Mouse (Mus musculus): ENCODE measurements at regions not wholly inside any gene's neighbourhood (a gene's known extent, or its start where the extent isn't known, plus 50 kb on each side); places are given as distances from the start of the nearest gene placed in this dataset.
"Not testable (repeated sequence)": the region's sequence is repeated elsewhere in the genome, so short reads cannot be mapped to it uniquely, and the experiment has no call there.

- DNase-seq (ENCODE audit: low read depth, low spot score): no peak
Observed at GRCm38 (mm10) chr16:69937514-69938194, 74.1 kb upstream of the Speer2 start.

- peak; percentile 42 for DNase-seq (ENCODE audit: low read depth, low spot score)
Observed at GRCm38 (mm10) chr16:69943635-69944034, 80.1 kb upstream of the Speer2 start.

- DNase-seq (ENCODE audit: low read depth, low spot score): no peak
Observed at GRCm38 (mm10) chr16:69948783-69949182, 85.2 kb upstream of the Speer2 start.

- no peak for DNase-seq (ENCODE audit: low read depth, low spot score)
Observed at GRCm38 (mm10) chr16:69949339-69949738, 85.8 kb upstream of the Speer2 start.

GRCm38 (mm10) chr16:69951581-69951980 lies 88.0 kb upstream of the Speer2 start:
- peak; percentile 70 for DNase-seq (ENCODE audit: low read depth, low spot score)

- not testable (repeated sequence) for DNase-seq (ENCODE audit: low read depth, low spot score)
Observed at GRCm38 (mm10) chr16:69966561-69966960, 103.0 kb upstream of the Speer2 start.

- no peak for DNase-seq (ENCODE audit: low read depth, low spot score)
Observed at GRCm38 (mm10) chr16:69979813-69980527, 116.4 kb upstream of the Speer2 start.

GRCm38 (mm10) chr16:69984320-69984719 lies 120.8 kb upstream of the Speer2 start:
- no peak for DNase-seq (ENCODE audit: low read depth, low spot score)

GRCm38 (mm10) chr16:69991907-69992470 lies 128.4 kb upstream of the Speer2 start:
- DNase-seq (ENCODE audit: low read depth, low spot score): no peak

- no peak for DNase-seq (ENCODE audit: low read depth, low spot score)
Observed at GRCm38 (mm10) chr16:69992715-69993114, 129.2 kb upstream of the Speer2 start.

- DNase-seq (ENCODE audit: low read depth, low spot score): no peak
Observed at GRCm38 (mm10) chr16:70006863-70007262, 143.3 kb upstream of the Speer2 start.

- DNase-seq (ENCODE audit: low read depth, low spot score): no peak
Observed at GRCm38 (mm10) chr16:70016980-70017379, 153.4 kb upstream of the Speer2 start.

GRCm38 (mm10) chr16:70019564-70019963 lies 156.0 kb upstream of the Speer2 start:
- no peak for DNase-seq (ENCODE audit: low read depth, low spot score)

- DNase-seq (ENCODE audit: low read depth, low spot score): no peak
Observed at GRCm38 (mm10) chr16:70021436-70021835, 157.9 kb upstream of the Speer2 start.

- peak; percentile 32 for DNase-seq (ENCODE audit: low read depth, low spot score)
Observed at GRCm38 (mm10) chr16:70028649-70029048, 165.1 kb upstream of the Speer2 start.

- no peak for DNase-seq (ENCODE audit: low read depth, low spot score)
Observed at GRCm38 (mm10) chr16:70045547-70045946, 182.0 kb upstream of the Speer2 start.

- no peak for DNase-seq (ENCODE audit: low read depth, low spot score)
Observed at GRCm38 (mm10) chr16:70046009-70046408, 182.5 kb upstream of the Speer2 start.

- no peak for DNase-seq (ENCODE audit: low read depth, low spot score)
Observed at GRCm38 (mm10) chr16:70049850-70050249, 186.3 kb upstream of the Speer2 start.

- DNase-seq (ENCODE audit: low read depth, low spot score): no peak
Observed at GRCm38 (mm10) chr16:70071471-70071870, 207.9 kb upstream of the Speer2 start.

- no peak for DNase-seq (ENCODE audit: low read depth, low spot score)
Observed at GRCm38 (mm10) chr16:70073740-70074139, 210.2 kb upstream of the Speer2 start.

- DNase-seq (ENCODE audit: low read depth, low spot score): no peak
Observed at GRCm38 (mm10) chr16:70079497-70079896, 216.0 kb upstream of the Speer2 start.

- no peak for DNase-seq (ENCODE audit: low read depth, low spot score)
Observed at GRCm38 (mm10) chr16:70091291-70091690, 222.5 kb upstream of the Gbe1 start.

- DNase-seq (ENCODE audit: low read depth, low spot score): no peak
Observed at GRCm38 (mm10) chr16:70091963-70092362, 221.8 kb upstream of the Gbe1 start.

Data from R1 (cell line).